ENCODE assay signal across 20 mouse cellular contexts in the genomic region with DNA sequence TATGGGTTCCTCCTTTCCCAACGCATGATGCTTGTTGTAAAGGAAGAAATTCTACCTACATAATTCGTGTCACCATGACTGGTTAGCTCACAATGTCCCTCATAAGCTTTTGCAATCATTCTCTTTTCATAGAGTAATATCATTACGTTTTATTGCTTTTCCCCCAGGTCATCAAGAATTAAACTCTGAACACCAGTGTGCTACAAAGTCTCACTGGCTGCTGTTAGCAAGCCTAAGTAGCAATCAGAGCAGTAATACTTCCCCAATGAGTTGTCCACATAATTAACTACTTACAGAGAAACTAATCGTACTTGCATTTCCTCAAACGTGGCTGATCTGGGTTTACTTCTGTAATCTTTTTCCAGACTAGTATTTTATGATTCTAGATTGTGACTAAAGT.
"Had no signal": no experiment of that assay in that cellular context is flagged by ENCODE, and none has a peak within 500 bp of the region (broad histone marks: within the 10 kb centered on the region; RNA-seq: fewer than 3 reads in every experiment).

No protein-coding gene starts in this region.

- H3K27ac ChIP-seq: limb, embryonic 10.5 days; limb, embryonic 13.5 days; liver, embryonic 12.5 days; liver, embryonic 15.5 days; lung, embryonic 15.5 days; midbrain, embryonic 10.5 days; midbrain, embryonic 13.5 days had no signal

- DNase-seq: kidney, adult 18-20 months; kidney, adult 9 months; kidney, postnatal 14 days; kidney, postnatal 4 days; liver; lung, adult 18-20 months; lung, postnatal 10 days; lung, postnatal 36 days; retina, postnatal 1 day; right cerebral cortex, postnatal 25 days; thymus, adult 18-20 months; thymus, postnatal 36 days had no signal

- H3K4me1 ChIP-seq: limb, embryonic 10.5 days; limb, embryonic 13.5 days; liver, embryonic 12.5 days; liver, embryonic 15.5 days; lung, embryonic 15.5 days; megakaryocyte, embryonic 14.5 days; midbrain, embryonic 13.5 days had no signal

- H3K27me3 ChIP-seq: limb, embryonic 13.5 days; liver, embryonic 12.5 days; liver, embryonic 15.5 days; lung, embryonic 15.5 days; megakaryocyte, embryonic 14.5 days; midbrain, embryonic 13.5 days had no signal

- H3K9ac ChIP-seq: limb, embryonic 13.5 days; liver, embryonic 12.5 days; liver, embryonic 15.5 days; lung, embryonic 15.5 days; midbrain, embryonic 13.5 days had no signal

- H3K4me2 ChIP-seq: limb, embryonic 13.5 days; liver, embryonic 12.5 days; liver, embryonic 15.5 days; lung, embryonic 15.5 days; midbrain, embryonic 13.5 days had no signal

- H3K4me3 ChIP-seq: limb, embryonic 10.5 days; limb, embryonic 13.5 days; liver, embryonic 12.5 days; liver, embryonic 15.5 days; lung, embryonic 15.5 days; megakaryocyte, embryonic 14.5 days; midbrain, embryonic 10.5 days; midbrain, embryonic 13.5 days had no signal

- ATAC-seq: liver, embryonic 12.5 days; midbrain, embryonic 13.5 days had no signal

- H3K9me3 ChIP-seq: limb, embryonic 10.5 days; limb, embryonic 13.5 days; liver, embryonic 12.5 days; liver, embryonic 15.5 days; lung, embryonic 15.5 days; megakaryocyte, embryonic 14.5 days; midbrain, embryonic 10.5 days; midbrain, embryonic 13.5 days had no signal

- H3K36me3 ChIP-seq: limb, embryonic 10.5 days; limb, embryonic 13.5 days; liver, embryonic 12.5 days; liver, embryonic 15.5 days; lung, embryonic 15.5 days; midbrain, embryonic 10.5 days had no signal
